Mouse (Mus musculus): ENCODE measurements around the gene Usp19. TPM values are rescaled to one million over a fixed set of nuclear protein-coding genes. Genes with fewer than 3 reads are reported as not detected.

The Usp19 gene
- polyA plus RNA-seq, 1 experiment from 2014 or later, result 84.7 TPM

- H3K27me3 ChIP-seq (replicated peaks; ENCODE audit: low read depth, poor library complexity, severe bottlenecking), result peaks cover 9% of the 10 kb centered on the region
- WGBS, result 78% methylated on average over 12 of the region's 12 CpGs
- DNase-seq (ENCODE audit: low spot score), result no peak
- no peak overlapping the region for H3K27ac ChIP-seq (replicated peaks)
- no peaks in the 10 kb centered on the region for H3K36me3 ChIP-seq (replicated peaks)
- H3K4me3 ChIP-seq, result no peak overlapping the region
- 0 out of 2 replicates have a peak, but pooled peaks cover 3% of the 10 kb centered on the region for H3K9me3 ChIP-seq
- H3K4me1 ChIP-seq, result peaks cover 35% of the 10 kb centered on the region
Observed at GRCm38 (mm10) chr9:108455747-108456571, 34.4 kb upstream of the Usp19 start.

- Histone ChIP-seq H3K4me3 (no peak overlapping the region), H3K36me3 (replicated peaks) (no peaks in the 10 kb centered on the region; the same call in 1 of the 2 replicates), H3K27ac (replicated peaks) (no peak overlapping the region), H3K27me3 (replicated peaks; ENCODE audit: low read depth, poor library complexity, severe bottlenecking) (no peaks in the 10 kb centered on the region; the same call in 1 of the 2 replicates), H3K4me1 (peaks cover 35% of the 10 kb centered on the region), H3K9me3 (0 out of 2 replicates have a peak, but pooled peaks cover 3% of the 10 kb centered on the region)
- no peak for DNase-seq (ENCODE audit: low spot score)
- WGBS, result 86% methylated on average over 10 of the region's 10 CpGs
Observed at GRCm38 (mm10) chr9:108456953-108457352, 33.4 kb upstream of the Usp19 start.

GRCm38 (mm10) chr9:108459939-108460318 is 30.5 kb upstream of the Usp19 start:
- H3K27me3 ChIP-seq (replicated peaks; ENCODE audit: low read depth, poor library complexity, severe bottlenecking), result no peaks in the 10 kb centered on the region
- 85% methylated on average over 1 of the region's 1 CpGs for WGBS
- peak overlapping the region; percentile 83 for H3K4me3 ChIP-seq
- no peak for DNase-seq (ENCODE audit: low spot score)
- 0 out of 2 replicates have a peak, but pooled peaks cover under 1% of the 10 kb centered on the region for H3K9me3 ChIP-seq
- peaks cover 27% of the 10 kb centered on the region for H3K4me1 ChIP-seq
- H3K36me3 ChIP-seq (replicated peaks), result peaks cover 29% of the 10 kb centered on the region
- peak overlapping the region; percentile 95 for H3K27ac ChIP-seq (replicated peaks)

DNA sequence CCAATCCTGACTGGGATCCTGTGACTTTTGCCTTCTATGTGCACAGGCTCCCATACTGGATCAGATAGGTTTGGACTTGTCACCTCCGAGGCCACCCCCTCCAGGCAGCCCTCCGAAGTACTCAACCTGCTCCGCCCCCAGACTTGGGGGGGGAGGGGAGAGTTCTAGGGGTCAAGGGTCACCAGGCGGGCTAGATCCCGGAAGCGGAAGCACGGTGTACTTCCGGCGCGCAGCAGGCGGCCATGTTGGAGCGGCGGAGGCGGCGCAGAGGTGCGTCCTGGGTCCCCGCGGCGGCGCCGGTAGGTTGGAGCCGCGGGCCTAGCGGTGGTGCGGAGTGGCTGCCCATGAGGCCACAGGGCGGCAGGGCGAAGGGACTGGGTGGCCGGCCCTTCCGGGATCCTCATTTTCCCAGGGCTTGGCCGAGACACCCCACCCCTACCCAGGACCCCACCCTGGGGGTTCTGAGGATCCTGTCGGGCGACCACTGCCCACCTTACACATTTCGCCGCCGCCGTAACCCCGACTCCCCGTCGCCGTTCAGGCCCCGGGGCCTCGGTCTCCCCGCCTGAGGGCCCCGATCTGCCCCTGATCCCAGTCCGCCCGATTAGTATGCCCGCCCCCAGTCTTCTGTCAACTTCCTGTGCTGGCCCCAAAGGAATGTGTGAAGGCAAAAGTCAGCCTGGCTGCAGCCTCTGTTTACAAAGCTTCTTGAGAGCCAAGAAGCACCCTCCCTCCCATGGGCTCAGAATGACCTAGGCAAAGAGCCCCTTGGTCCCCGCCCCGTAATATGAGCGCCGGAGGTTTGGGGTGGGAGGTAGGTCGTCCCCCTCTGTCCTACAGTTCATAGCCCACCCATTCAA is 29.9 kb upstream of the Usp19 start, which contains the start of gene Ccdc71:
Ccdc71 (plus strand) TSS at position 209 of the 860 bp plus-strand sequence.
- Histone ChIP-seq H3K36me3 (replicated peaks) (peaks cover 36% of the 10 kb centered on the region), H3K27ac (replicated peaks) (peak within 1 kb of the TSS; percentile 95), H3K9me3 (no peaks in the 10 kb centered on the region), H3K4me3 (peak within 1 kb of the TSS; percentile 83), H3K27me3 (replicated peaks; ENCODE audit: low read depth, poor library complexity, severe bottlenecking) (no peaks in the 10 kb centered on the region), H3K4me1 (peaks cover 25% of the 10 kb centered on the region)
- WGBS, result under 1% methylated on average over 52 of the region's 52 CpGs
- peak; percentile 91 for DNase-seq (ENCODE audit: low spot score)

- peak within 1 kb of the TSS; percentile 95 for H3K27ac ChIP-seq (replicated peaks)
- no peaks in the 10 kb centered on the region for H3K9me3 ChIP-seq
- no peaks in the 10 kb centered on the region for H3K27me3 ChIP-seq (replicated peaks; ENCODE audit: low read depth, poor library complexity, severe bottlenecking)
- peak; percentile 49 for DNase-seq (ENCODE audit: low spot score)
- H3K4me1 ChIP-seq, result peaks cover 21% of the 10 kb centered on the region
- 23% methylated on average over 11 of the region's 11 CpGs for WGBS
- H3K4me3 ChIP-seq, result peak within 1 kb of the TSS; percentile 83
- peaks cover 42% of the 10 kb centered on the region for H3K36me3 ChIP-seq (replicated peaks)
Observed at GRCm38 (mm10) chr9:108461181-108461631, 29.2 kb upstream of the Usp19 start, which contains the start of gene Klhdc8b. Gene Klhdc8b, minus strand, starts transcription at chr9:108461581.

- WGBS, result 90% methylated on average over 5 of the region's 5 CpGs
- H3K4me3 ChIP-seq, result peak overlapping the region; percentile 83
- H3K27ac ChIP-seq (replicated peaks), result peak overlapping the region; percentile 95; the same call in 1 of the 2 replicates
Observed at GRCm38 (mm10) chr9:108461675-108462074, 28.7 kb upstream of the Usp19 start.

GRCm38 (mm10) chr9:108462192-108462591 is 28.2 kb upstream of the Usp19 start:
- H3K4me1 ChIP-seq, result peaks cover 21% of the 10 kb centered on the region
- no peaks in the 10 kb centered on the region for H3K27me3 ChIP-seq (replicated peaks; ENCODE audit: low read depth, poor library complexity, severe bottlenecking)
- WGBS, result 95% methylated on average over 10 of the region's 10 CpGs
- no peaks in the 10 kb centered on the region for H3K9me3 ChIP-seq
- peaks cover 52% of the 10 kb centered on the region for H3K36me3 ChIP-seq (replicated peaks)
- DNase-seq (ENCODE audit: low spot score), result no peak
- H3K4me3 ChIP-seq, result no peak overlapping the region
- no peak overlapping the region for H3K27ac ChIP-seq (replicated peaks)

More at GRCm38 (mm10) chr9:108461675-108462074, 28.7 kb upstream of the Usp19 start:
- no peak for DNase-seq (ENCODE audit: low spot score)
- Histone ChIP-seq H3K9me3 (no peaks in the 10 kb centered on the region), H3K27me3 (replicated peaks; ENCODE audit: low read depth, poor library complexity, severe bottlenecking) (no peaks in the 10 kb centered on the region), H3K4me1 (peaks cover 21% of the 10 kb centered on the region), H3K36me3 (replicated peaks) (peaks cover 47% of the 10 kb centered on the region)

DNA sequence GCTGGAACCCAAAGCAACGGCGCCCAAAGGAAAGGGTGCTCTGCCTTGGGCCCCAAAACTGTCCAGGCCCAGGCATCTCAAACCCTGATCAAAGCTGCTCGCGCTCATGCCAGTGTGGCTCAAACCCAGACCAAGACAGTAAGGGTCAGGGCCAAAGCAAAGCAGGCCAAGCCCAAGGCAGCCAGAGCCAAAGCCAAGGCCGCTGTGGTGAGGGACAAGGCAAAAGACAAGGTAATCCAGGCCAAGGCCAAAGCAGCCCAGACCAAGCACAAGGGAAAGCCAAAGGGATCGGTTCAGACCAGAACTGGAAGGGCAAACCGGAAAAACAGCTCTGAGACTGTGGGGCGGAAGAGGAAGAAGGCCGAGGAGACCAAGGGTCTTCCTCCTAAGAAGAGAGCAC is 26.7 kb upstream of the Usp19 start:
- WGBS, result 97% methylated on average over 9 of the region's 9 CpGs
- peaks cover 21% of the 10 kb centered on the region for H3K4me1 ChIP-seq
- no peaks in the 10 kb centered on the region for H3K9me3 ChIP-seq
- DNase-seq (ENCODE audit: low spot score), result no peak
- H3K27me3 ChIP-seq (replicated peaks; ENCODE audit: low read depth, poor library complexity, severe bottlenecking), result no peaks in the 10 kb centered on the region
- H3K4me3 ChIP-seq, result no peak overlapping the region
- H3K27ac ChIP-seq (replicated peaks), result no peak overlapping the region
- H3K36me3 ChIP-seq (replicated peaks), result peaks cover 60% of the 10 kb centered on the region

DNA sequence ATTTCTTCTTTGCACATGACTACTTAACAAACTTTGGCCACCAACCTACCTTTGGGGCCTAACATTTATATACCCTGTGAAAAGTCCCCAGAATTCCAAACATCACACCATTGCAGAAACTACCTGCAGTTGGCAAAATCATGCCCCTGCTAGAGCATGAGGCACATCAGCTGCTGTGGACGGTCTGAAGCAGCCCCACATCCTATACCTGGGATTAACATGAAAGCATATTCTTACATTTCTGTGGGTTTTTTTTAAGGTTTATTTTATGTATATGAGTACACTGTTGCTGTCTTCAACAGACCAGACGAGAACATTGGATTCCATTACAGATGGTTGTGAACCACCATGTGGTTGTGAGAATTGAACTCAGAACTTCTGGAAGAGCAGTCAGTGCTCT is 24.2 kb upstream of the Usp19 start:
- 97% methylated on average over 2 of the region's 2 CpGs for WGBS
- Histone ChIP-seq H3K9me3 (no peaks in the 10 kb centered on the region), H3K27me3 (replicated peaks; ENCODE audit: low read depth, poor library complexity, severe bottlenecking) (no peaks in the 10 kb centered on the region), H3K4me3 (no peak overlapping the region), H3K4me1 (peaks cover 14% of the 10 kb centered on the region), H3K27ac (replicated peaks) (no peak overlapping the region), H3K36me3 (replicated peaks) (peaks cover 60% of the 10 kb centered on the region)
- DNase-seq (ENCODE audit: low spot score), result no peak

DNA sequence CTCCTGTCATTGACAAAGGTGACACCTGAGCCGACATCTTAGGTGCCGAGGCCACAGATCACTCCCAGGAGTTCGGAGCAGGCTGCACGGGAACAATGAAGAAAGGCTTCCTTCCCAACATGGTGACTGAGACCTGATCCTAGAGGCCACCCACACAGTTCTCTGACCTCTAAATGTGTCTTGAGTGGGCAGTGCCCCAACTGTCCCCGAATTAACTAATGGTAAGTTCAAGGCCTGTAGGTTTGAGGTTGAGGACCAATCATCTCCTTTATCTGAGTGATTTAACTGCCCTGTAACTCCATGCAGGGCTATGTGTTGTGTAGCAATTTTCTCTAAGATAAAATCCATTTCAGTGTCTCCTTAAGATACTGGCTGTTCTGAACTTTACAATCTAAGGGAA is 21.0 kb upstream of the Usp19 start:
- peaks cover 35% of the 10 kb centered on the region for H3K36me3 ChIP-seq (replicated peaks)
- H3K27me3 ChIP-seq (replicated peaks; ENCODE audit: low read depth, poor library complexity, severe bottlenecking), result no peaks in the 10 kb centered on the region
- H3K9me3 ChIP-seq, result no peaks in the 10 kb centered on the region
- H3K27ac ChIP-seq (replicated peaks), result no peak overlapping the region
- 79% methylated on average over 5 of the region's 5 CpGs for WGBS
- no peak for DNase-seq (ENCODE audit: low spot score)
- no peak overlapping the region for H3K4me3 ChIP-seq
- no peaks in the 10 kb centered on the region for H3K4me1 ChIP-seq

DNA sequence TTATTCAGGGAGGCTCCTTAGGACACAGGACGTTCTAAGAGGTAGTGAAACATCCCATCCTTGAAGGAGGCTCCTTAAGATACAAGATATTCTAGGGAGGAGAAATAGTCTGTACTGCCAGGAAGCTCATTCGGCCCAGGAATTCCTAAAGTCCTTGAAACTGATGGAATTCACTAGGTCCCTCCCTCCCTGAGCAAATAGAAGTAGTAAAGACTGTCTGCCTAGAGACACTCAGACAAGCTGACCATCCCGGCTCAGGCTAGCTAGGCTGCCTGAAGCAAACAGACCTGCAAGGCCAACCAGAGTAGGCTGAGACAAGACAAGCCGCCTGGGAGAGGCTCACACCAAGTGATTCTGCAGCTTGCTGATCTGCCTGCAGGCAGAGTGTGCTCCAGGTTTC is 20.6 kb upstream of the Usp19 start:
- Histone ChIP-seq H3K27ac (replicated peaks) (no peak overlapping the region), H3K4me1 (no peaks in the 10 kb centered on the region), H3K4me3 (no peak overlapping the region), H3K9me3 (no peaks in the 10 kb centered on the region), H3K36me3 (replicated peaks) (peaks cover 31% of the 10 kb centered on the region), H3K27me3 (replicated peaks; ENCODE audit: low read depth, poor library complexity, severe bottlenecking) (no peaks in the 10 kb centered on the region)
- 80% methylated on average over 4 of the region's 4 CpGs for WGBS
- no peak for DNase-seq (ENCODE audit: low spot score)

GRCm38 (mm10) chr9:108474528-108474927 is 15.9 kb upstream of the Usp19 start:
- Histone ChIP-seq H3K36me3 (replicated peaks) (no peaks in the 10 kb centered on the region), H3K27ac (replicated peaks) (no peak overlapping the region), H3K4me1 (peaks cover 13% of the 10 kb centered on the region), H3K9me3 (no peaks in the 10 kb centered on the region), H3K27me3 (replicated peaks; ENCODE audit: low read depth, poor library complexity, severe bottlenecking) (no peaks in the 10 kb centered on the region), H3K4me3 (no peak overlapping the region; the same call in 1 of the 2 replicates)
- WGBS, result 86% methylated on average over 1 of the region's 1 CpGs
- DNase-seq (ENCODE audit: low spot score), result no peak
